Mouse (Mus musculus): ENCODE results near the gene Nme7. TPM values are rescaled to one million over a fixed set of nuclear protein-coding genes. Genes with fewer than 3 reads are reported as not detected.

The Nme7 gene
- total RNA-seq, 2 experiments from 2014 or later: 5.8 to 6.2 TPM

GRCm38 (mm10) chr1:164426227-164426626 is 122.3 kb downstream of the Nme7 start:
- intact Hi-C loops (cut with DNase I): no loop called here
- no peak for DNase-seq

- DNase-seq: no peak
- intact Hi-C loops (cut with DNase I): no loop called here
Observed at GRCm38 (mm10) chr1:164427777-164428176, 123.9 kb downstream of the Nme7 start.

- intact Hi-C loops (cut with DNase I): no loop called here
Observed at GRCm38 (mm10) chr1:164428644-164429043, 124.7 kb downstream of the Nme7 start.

GRCm38 (mm10) chr1:164432649-164433048 is 128.7 kb downstream of the Nme7 start:
- intact Hi-C loops (cut with DNase I): no loop called here
- DNase-seq: no peak

More at GRCm38 (mm10) chr1:164428644-164429043, 124.7 kb downstream of the Nme7 start:
- DNase-seq: no peak

- no peak for DNase-seq
- intact Hi-C loops (cut with DNase I): no loop called here
Observed at GRCm38 (mm10) chr1:164434049-164434448, 130.1 kb downstream of the Nme7 start.

GRCm38 (mm10) chr1:164436749-164437148 is 132.8 kb downstream of the Nme7 start:
- DNase-seq: no peak

GRCm38 (mm10) chr1:164440230-164440629 is 136.3 kb downstream of the Nme7 start:
- intact Hi-C loops (cut with DNase I): no loop called here
- no peak for DNase-seq

More at GRCm38 (mm10) chr1:164436749-164437148, 132.8 kb downstream of the Nme7 start:
- intact Hi-C loops (cut with DNase I): no loop called here

GRCm38 (mm10) chr1:164440708-164441407 is 136.9 kb downstream of the Nme7 start:
- DNase-seq: no peak
- intact Hi-C loops (cut with DNase I): no loop called here

GRCm38 (mm10) chr1:164441408-164441974 is 137.6 kb downstream of the Nme7 start:
- no peak for DNase-seq
- intact Hi-C loops (cut with DNase I): no loop called here

GRCm38 (mm10) chr1:164445620-164446162 is 141.8 kb downstream of the Nme7 start:
- no peak for DNase-seq
- intact Hi-C loops (cut with DNase I): no loop called here

- intact Hi-C loops (cut with DNase I): no loop called here
- no peak for DNase-seq
Observed at GRCm38 (mm10) chr1:164446535-164446934, 142.6 kb downstream of the Nme7 start.

- DNase-seq: no peak
Observed at GRCm38 (mm10) chr1:164447521-164447920, 143.6 kb downstream of the Nme7 start.

GRCm38 (mm10) chr1:164449626-164450025 is 145.7 kb downstream of the Nme7 start:
- intact Hi-C loops (cut with DNase I): loop anchor here (5.0 kb wide), 1 partner anchor 313 kb away; no protein-coding TSS in a partner anchor
- peak in 1 of 2 experiments; percentile 32 for DNase-seq

More at GRCm38 (mm10) chr1:164447521-164447920, 143.6 kb downstream of the Nme7 start:
- intact Hi-C loops (cut with DNase I): no loop called here

GRCm38 (mm10) chr1:164450231-164450630 is 146.3 kb downstream of the Nme7 start:
- intact Hi-C loops (cut with DNase I): loop anchor here (5.0 kb wide), 1 partner anchor 312 kb away; no protein-coding TSS in a partner anchor
- DNase-seq: no peak

GRCm38 (mm10) chr1:164450644-164451043 is 146.7 kb downstream of the Nme7 start:
- intact Hi-C loops (cut with DNase I): loop anchor here (5.0 kb wide), 1 partner anchor 312 kb away; no protein-coding TSS in a partner anchor
- DNase-seq: no peak

- intact Hi-C loops (cut with DNase I): loop anchor here (5.0 kb wide), 1 partner anchor 311 kb away; no protein-coding TSS in a partner anchor
- no peak for DNase-seq
Observed at GRCm38 (mm10) chr1:164451346-164451745, 147.4 kb downstream of the Nme7 start.

- no peak for DNase-seq
- intact Hi-C loops (cut with DNase I): loop anchor here (5.0 kb wide), 1 partner anchor 310 kb away; no protein-coding TSS in a partner anchor
Observed at GRCm38 (mm10) chr1:164452580-164452979, 148.7 kb downstream of the Nme7 start.

- intact Hi-C loops (cut with DNase I): loop anchor here (5.0 kb wide), 1 partner anchor 309 kb away; no protein-coding TSS in a partner anchor
Observed at GRCm38 (mm10) chr1:164453146-164453545, 149.2 kb downstream of the Nme7 start.

GRCm38 (mm10) chr1:164453739-164454138 is 149.8 kb downstream of the Nme7 start:
- intact Hi-C loops (cut with DNase I): loop anchor here (2.0 to 5.0 kb wide), 2 partner anchors 309 to 447 kb away; no protein-coding TSS in a partner anchor
- DNase-seq: no peak

More at GRCm38 (mm10) chr1:164453146-164453545, 149.2 kb downstream of the Nme7 start:
- no peak for DNase-seq

GRCm38 (mm10) chr1:164454747-164455400 is 151.0 kb downstream of the Nme7 start:
- peak; percentile 61 to 70 for DNase-seq
- intact Hi-C loops (cut with DNase I): loop anchor here (2.0 to 5.0 kb wide), 6 partner anchors 88 to 667 kb away; no protein-coding TSS in a partner anchor

GRCm38 (mm10) chr1:164455614-164456013 is 151.7 kb downstream of the Nme7 start:
- peak in 1 of 2 experiments; percentile 53 for DNase-seq
- intact Hi-C loops (cut with DNase I): loop anchor here (2.0 to 5.0 kb wide), 5 partner anchors 88 to 667 kb away; no protein-coding TSS in a partner anchor

Measured in heart, postnatal 10 days (tissue).